Mouse (Mus musculus) liver, embryonic 14.5 days (tissue): ENCODE measurements around the gene Vasn. TPM values are rescaled to one million over a fixed set of nuclear protein-coding genes. Genes with fewer than 3 reads are reported as not detected.
A peak's percentile ranks its signal among the peaks of the same experiment; 100 is the strongest.

Source experiments
- ATAC-seq: fragments of 200-750 bp; cut with Nextera tagmentation; 2 replicates; pipeline ENCODE4 v1.8.0; 2017; ENCODE audit warnings: moderate number of reproducible peaks, mild to moderate bottlenecking, moderate library complexity; ENCODE audit not compliant: insufficient read depth
- DNase-seq, 3 experiments: peaks; one replicate each; pipeline ENCODE4 v3.0.0-alpha.2; 2012 to 2013; ENCODE audit warnings: low read depth in 3 of 3, low spot score in 3 of 3
- H3K27ac ChIP-seq: fragments of 300-500 bp; sonication (generic); 2 replicates; pipeline ENCODE4 v1.5.1; 2014; ENCODE audit warnings: moderate library complexity, mild to moderate bottlenecking, control low read depth, inconsistent platforms
- H3K27me3 ChIP-seq: fragments of 300-500 bp; sonication (generic); 2 replicates; pipeline ENCODE4 v1.6.1; 2014; ENCODE audit warnings: mild to moderate bottlenecking, low read length, moderate library complexity; ENCODE audit not compliant: control insufficient read depth, insufficient read depth
- H3K36me3 ChIP-seq: fragments of 300-500 bp; sonication (generic); replicated peaks from 2 replicates; pipeline ENCODE4 v1.6.1; 2014; ENCODE audit warnings: low read depth; ENCODE audit not compliant: control insufficient read depth, insufficient read depth
- H3K4me1 ChIP-seq, 2 experiments: fragments of 200-500 bp in 1 of 2; fragments of 300-500 bp in 1 of 2; sonication (generic) in 1 of 2; replicated peaks; 2 replicates each; pipeline ENCODE4 v1.6.1; 2012 to 2014; ENCODE audit warnings: antibody characterized with exemption in 1 of 2, inconsistent platforms in 1 of 2, low read length in 1 of 2; ENCODE audit not compliant: control insufficient read depth in 2 of 2, insufficient read depth in 2 of 2
- H3K4me2 ChIP-seq: fragments of 300-500 bp; sonication (generic); 2 replicates; pipeline ENCODE4 v1.6.1; 2014; ENCODE audit warnings: low read depth, mild to moderate bottlenecking, control low read depth, moderate library complexity
- H3K4me3 ChIP-seq, 2 experiments: fragments of 200-500 bp in 1 of 2; fragments of 300-500 bp in 1 of 2; sonication (generic) in 1 of 2; 2 replicates each; pipeline ENCODE4 v1.5.1; 2012 to 2014; ENCODE audit warnings: low read depth in 2 of 2, low read length in 2 of 2, mild to moderate bottlenecking in 2 of 2, control low read depth in 1 of 2, inconsistent platforms in 1 of 2, moderate library complexity in 1 of 2; ENCODE audit not compliant: insufficient read depth in 1 of 2
- H3K9ac ChIP-seq: fragments of 300-500 bp; sonication (generic); replicated peaks from 2 replicates; pipeline ENCODE4 v1.6.1; 2014; ENCODE audit warnings: mild to moderate bottlenecking, control low read depth, moderate library complexity
- H3K9me3 ChIP-seq: fragments of 300-500 bp; sonication (generic); 2 replicates; pipeline ENCODE4 v1.6.1; 2016; ENCODE audit warnings: low read length, mixed read lengths; ENCODE audit not compliant: control insufficient read depth
- CTCF ChIP-seq: IDR thresholded peaks from 2 replicates; pipeline ENCODE4 v1.5.1; 2016; ENCODE audit warnings: antibody characterized with exemption, low read depth, control low read depth
- EP300 ChIP-seq: IDR thresholded peaks from 2 replicates; pipeline ENCODE4 v1.6.1; 2016; ENCODE audit warnings: antibody characterized with exemption, low read depth
- WGBS: fragments of 180-500 bp; shearing (Covaris S2); extraction: QIAGEN DNeasy Blood & Tissue Kit; methylation state at CpG from one replicate; pipeline ENCODE4 v1.1.7; 2014; ENCODE audit not compliant: insufficient replicate concordance; 5-methylcytosine and 5-hydroxymethylcytosine counted together
- polyA plus RNA-seq, 2 experiments: library from polyadenylated mRNA; depleted of rRNA in 1 of 2; stranded (reverse) in 1 of 2; unstranded in 1 of 2; fragments of >200 nt; fragmentation: Nextera tagmentation in 1 of 2; extraction: Ambion mirVana in 1 of 2; gene quantifications; 2 replicates each; pipeline versions ENCODE4 v1.2.1 to v1.2.3; 2012 to 2014

The Vasn gene
- polyA plus RNA-seq (2012; rRNA removed) (2.5 and 2.9 TPM in 2 replicates), polyA plus RNA-seq (2014; fragmentation: Nextera tagmentation; extraction: Ambion mirVana) (1.2 TPM in 2 replicates)

DNA sequence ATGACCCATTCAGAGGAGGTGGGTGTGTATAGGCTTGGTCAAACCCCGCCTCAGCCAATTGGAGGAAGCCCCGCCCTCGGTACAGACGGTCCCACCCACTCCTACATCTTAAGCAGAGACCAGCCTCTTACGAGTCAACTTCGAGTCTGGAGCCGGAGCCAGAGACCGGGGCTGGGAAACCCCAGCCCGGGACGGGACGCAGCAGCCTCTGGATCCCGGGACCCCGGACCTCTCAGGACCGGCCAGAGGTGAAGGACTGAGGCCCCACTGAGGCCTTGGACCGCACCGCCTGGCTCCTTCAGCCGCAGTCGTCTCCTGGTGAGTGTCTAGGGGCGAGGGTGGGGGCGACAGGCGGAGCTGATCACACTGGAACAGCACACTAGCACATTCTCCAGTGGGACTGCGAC lies at the start of gene Vasn, which contains the start of gene Dnaja3:
Vasn (plus strand) TSS at position 111 of the 407 bp plus-strand sequence.
Dnaja3 (plus strand) TSS at position 159 of the 407 bp plus-strand sequence.
- H3K9ac ChIP-seq: peak within 1 kb of the TSS; percentile 62
- peak within 1 kb of the TSS; percentile 87 for H3K4me2 ChIP-seq
- under 1% methylated on average over 22 of the region's 22 CpGs for WGBS
- no peaks in the 10 kb centered on the region for H3K27me3 ChIP-seq
- H3K27ac ChIP-seq: no peak within 1 kb of the TSS; the same call in 1 of the 2 replicates
- H3K4me1 ChIP-seq: peaks cover 10 to 22% of the 10 kb centered on the region in 2 experiments
- DNase-seq: peak; percentile 75 to 76 (median 75)
- ATAC-seq: peak; percentile 93
- peak within 1 kb of the TSS; percentile 53 to 57 for H3K4me3 ChIP-seq
- TF ChIP-seq EP300 (no peak), CTCF (no peak)
- no peaks in the 10 kb centered on the region for H3K36me3 ChIP-seq
- H3K9me3 ChIP-seq: no peaks in the 10 kb centered on the region

DNA sequence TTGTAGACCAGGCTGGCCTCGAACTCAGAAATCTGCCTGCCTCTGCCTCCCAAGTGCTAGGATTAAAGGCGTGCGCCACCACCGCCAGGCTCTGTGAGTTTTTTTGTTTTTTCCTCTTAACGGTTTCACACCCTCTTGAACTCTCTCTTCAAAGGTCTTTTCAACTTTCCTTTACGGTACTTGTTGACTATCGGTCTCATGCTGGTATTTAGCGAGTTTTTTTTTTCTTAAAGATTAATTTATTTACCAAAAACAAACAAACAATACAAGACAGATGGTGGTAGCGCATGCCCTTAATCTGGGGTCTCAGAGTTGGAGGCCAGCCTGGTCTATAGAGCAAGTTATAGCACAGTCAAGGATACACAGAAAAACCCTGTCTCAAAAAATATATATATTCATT lies 49.5 kb upstream of the Vasn start:
- Histone ChIP-seq H3K36me3 (no peaks in the 10 kb centered on the region), H3K4me2 (no peak overlapping the region), H3K9me3 (no peaks in the 10 kb centered on the region), H3K27ac (no peak overlapping the region), H3K27me3 (peaks cover 32% of the 10 kb centered on the region), H3K9ac (no peak overlapping the region), H3K4me1 (peaks cover 16 to 20% of the 10 kb centered on the region in 2 experiments), H3K4me3 (no peak overlapping the region)
- 74% methylated on average over 9 of the region's 9 CpGs for WGBS
- TF ChIP-seq EP300 (no peak), CTCF (no peak)
- ATAC-seq (no peak), DNase-seq (no peak)

DNA sequence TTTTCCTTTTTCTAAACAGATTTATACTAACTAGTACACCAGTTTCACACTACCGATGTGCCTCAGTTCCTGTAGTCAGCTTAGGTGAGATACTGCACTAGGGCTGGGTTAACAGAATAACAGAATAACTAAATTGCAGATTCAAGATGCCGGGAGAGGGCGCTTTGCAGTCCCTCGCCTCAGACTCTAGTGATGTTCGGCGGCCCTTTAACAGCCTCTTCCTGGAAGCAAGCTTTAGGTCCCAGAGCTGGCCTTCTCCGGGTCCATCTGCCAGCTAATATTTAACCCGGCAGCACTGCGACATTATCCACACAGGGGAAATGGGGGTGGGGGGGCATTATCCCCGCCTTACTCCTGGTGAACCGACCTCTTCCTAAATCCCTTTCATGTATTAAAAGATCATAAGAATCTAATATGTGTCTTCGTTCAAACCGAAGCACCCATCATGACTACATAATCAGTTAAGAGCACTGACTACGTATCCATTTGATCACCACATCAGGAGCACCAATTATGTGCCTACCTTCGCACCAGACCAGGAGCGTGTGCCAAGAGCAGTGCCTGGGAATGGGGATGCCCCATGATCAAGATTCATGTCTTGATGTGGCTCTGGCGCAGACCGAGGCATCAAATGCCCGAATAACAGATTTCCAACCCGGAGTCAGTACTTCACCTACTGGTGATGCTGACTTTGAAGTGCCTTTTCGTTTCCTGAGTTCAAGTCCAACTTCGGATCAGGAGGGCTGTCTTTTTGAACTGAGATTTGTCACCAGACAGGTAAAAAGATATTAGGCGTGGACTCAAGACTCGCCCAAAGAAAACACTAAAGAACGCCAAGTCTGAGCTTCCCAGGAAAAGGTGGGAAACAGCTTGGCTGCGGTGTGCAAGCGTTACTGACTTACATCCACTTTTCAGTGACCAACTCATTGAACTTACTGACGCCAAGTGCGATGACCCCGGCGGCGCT lies 46.5 kb upstream of the Vasn start:
- 25% methylated on average over 32 of the region's 32 CpGs for WGBS
- TF ChIP-seq CTCF (peak; percentile 52), EP300 (no peak)
- peak overlapping the region; percentile 49 to 54 for H3K4me3 ChIP-seq
- DNase-seq: peak in 1 of 3 experiments; percentile 30
- H3K4me2 ChIP-seq: peak overlapping the region; percentile 61
- H3K4me1 ChIP-seq: no peaks in the 10 kb centered on the region; a peak in 1 of 4 replicates
- H3K9me3 ChIP-seq: no peaks in the 10 kb centered on the region
- no peak for ATAC-seq
- H3K27me3 ChIP-seq: peaks cover 46% of the 10 kb centered on the region
- H3K27ac ChIP-seq: no peak overlapping the region
- H3K9ac ChIP-seq: no peak overlapping the region
- H3K36me3 ChIP-seq: no peaks in the 10 kb centered on the region

DNA sequence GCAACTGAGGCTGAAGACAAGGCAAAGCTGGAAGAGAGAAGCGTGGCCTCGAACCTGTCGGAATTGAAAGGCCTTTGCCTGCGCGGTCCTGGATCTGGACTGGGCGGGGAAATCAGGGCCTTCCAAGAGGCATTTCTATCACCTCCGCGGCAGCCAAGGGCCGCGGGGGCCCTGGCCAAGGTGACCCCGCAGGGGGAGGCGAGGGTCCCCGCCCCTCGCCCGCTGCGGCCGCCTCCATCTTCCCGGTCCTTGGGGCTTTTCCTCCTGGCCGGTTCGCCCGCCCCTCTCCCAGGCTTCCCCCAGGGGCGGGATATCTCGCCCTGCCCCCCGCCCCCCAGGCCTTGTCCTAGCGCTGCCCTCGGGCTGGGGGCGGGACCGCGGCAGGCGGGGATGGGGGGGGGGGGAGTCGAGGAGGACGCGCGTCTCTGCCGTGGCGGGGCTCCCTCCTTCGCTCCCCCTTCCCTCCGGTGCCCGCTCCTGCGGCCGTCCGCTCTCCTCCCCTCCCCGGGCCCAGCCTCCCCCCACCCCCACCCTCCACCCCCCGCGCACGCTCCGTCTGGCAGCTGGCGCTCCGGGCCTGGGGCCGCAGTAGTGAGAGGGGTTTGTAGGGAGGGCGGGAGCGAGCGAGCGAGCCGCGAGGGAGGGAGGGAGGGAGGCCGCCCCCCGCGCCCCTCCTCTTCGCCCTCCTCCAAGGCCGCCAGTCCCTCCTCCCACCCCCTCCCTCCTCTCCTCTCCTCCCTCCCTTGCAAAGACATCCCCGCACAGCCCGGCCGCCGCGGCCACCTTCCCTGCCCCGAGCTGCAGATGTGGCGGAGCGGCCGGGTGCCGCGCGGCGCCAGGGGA lies 45.5 kb upstream of the Vasn start, which contains the start of gene Glis2:
Glis2 (plus strand) TSS at position 743 of the 843 bp plus-strand sequence.
- 1% methylated on average over 45 of the region's 74 CpGs for WGBS
- Histone ChIP-seq H3K4me2 (peak within 1 kb of the TSS; percentile 61), H3K9me3 (no peaks in the 10 kb centered on the region), H3K36me3 (no peaks in the 10 kb centered on the region), H3K4me3 (peak within 1 kb of the TSS; percentile 53 to 54), H3K9ac (peak within 1 kb of the TSS; percentile 35), H3K27me3 (peaks cover 46% of the 10 kb centered on the region), H3K27ac (no peak within 1 kb of the TSS), H3K4me1 (no peaks in the 10 kb centered on the region; a peak in 1 of 4 replicates)
- TF ChIP-seq CTCF: no peak
- TF ChIP-seq EP300: no peak
- peak; percentile 58 for ATAC-seq
- DNase-seq: no peak
